Mouse (Mus musculus) adrenal gland, adult (tissue): ENCODE data around the gene Cecr2.
A peak's percentile ranks its signal among the peaks of the same experiment; 100 is the strongest.

ENCODE experiments used
- DNase-seq, 2 experiments: peaks; one replicate each; pipeline ENCODE4 v3.0.0; 2022 to 2023; ENCODE audit warnings: low spot score in 1 of 2; ENCODE audit not compliant: inconsistent age in 2 of 2

The Cecr2 gene

DNA sequence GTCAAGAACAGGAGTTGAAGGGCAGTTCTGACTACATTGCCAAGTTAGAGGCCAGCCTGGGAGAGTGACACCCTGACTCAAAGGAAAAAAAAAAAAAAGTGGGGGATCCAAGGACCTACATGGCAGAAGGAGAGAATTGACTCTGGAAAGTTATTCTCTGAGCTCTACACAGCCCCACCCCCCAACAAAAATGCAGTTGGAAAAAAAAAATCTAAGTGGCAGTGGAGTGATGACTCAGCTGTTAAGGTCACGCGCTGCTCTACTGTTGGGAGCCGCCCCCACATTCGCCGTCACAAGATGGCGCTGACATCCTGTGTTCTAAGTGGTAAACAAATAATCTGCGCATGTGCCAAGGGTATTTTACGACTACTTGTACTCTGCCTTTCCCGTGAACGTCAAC, 145.8 kb downstream of the Cecr2 start:
- peak in 1 of 2 experiments; percentile 69 for DNase-seq

DNA sequence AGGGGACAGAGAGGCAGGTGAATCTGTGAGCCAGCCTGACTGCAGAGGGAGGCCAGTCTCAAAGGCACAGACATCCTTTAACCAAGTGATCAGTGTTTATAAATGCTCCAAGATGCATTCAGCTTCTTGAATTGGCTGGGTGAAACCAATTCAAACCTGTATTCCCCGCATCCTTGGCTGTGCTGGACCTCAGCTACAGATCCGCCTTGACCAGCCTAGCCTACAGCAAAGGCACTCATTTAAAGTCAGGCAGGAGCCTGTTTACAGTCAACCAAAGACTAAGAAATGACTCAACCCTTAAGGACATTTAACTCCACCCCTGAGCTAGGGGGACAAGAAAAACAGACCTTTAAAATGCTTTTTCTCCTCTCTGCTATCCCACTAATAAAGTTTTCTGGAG, 153.1 kb downstream of the Cecr2 start:
- DNase-seq = peak in 1 of 2 experiments; percentile 78

DNA sequence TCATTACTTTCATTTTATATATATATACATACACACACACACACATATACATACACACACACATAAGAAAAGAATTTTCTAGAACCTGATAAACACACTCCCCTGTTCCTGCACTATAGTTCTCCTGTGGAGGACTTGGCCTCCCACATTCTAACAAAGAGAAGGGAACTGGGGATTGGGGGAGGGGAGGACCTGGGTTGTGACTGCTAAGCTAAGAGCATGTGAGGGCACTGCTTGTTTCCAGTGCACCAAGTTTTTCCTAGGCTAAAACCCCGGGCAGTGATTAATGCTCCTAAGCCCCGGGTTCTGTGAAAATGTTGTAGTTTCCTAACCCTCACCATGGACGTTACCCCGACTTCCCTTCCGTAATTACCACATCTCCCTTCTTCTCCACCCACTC, 154.0 kb downstream of the Cecr2 start:
- DNase-seq = peak in 1 of 2 experiments; percentile 76
